Mouse (Mus musculus) heart, embryonic 12.5 days (tissue): ENCODE results near the gene Taf5l. TPM values are rescaled to one million over a fixed set of nuclear protein-coding genes. Genes with fewer than 3 reads are reported as not detected.
A peak's percentile ranks its signal among the peaks of the same experiment; 100 is the strongest.
"Not testable (repeated sequence)": the region's sequence is repeated elsewhere in the genome, so short reads cannot be mapped to it uniquely, and the experiment has no call there.

ENCODE experiments used
- ATAC-seq: fragments of 200-750 bp; cut with Nextera tagmentation; 2 replicates; pipeline ENCODE4 v1.8.0; 2017; ENCODE audit warnings: moderate TSS enrichment, moderate library complexity; ENCODE audit not compliant: insufficient number of reproducible peaks, low FRiP score
- H3K27ac ChIP-seq: fragments of 300-500 bp; sonication (generic); 2 replicates; pipeline ENCODE4 v1.5.1; 2016; ENCODE audit warnings: mild to moderate bottlenecking, moderate library complexity; ENCODE audit not compliant: poor library complexity, severe bottlenecking
- H3K27me3 ChIP-seq: fragments of 300-500 bp; sonication (generic); replicated peaks from 2 replicates; pipeline ENCODE4 v1.6.1; 2016; ENCODE audit warnings: mild to moderate bottlenecking, moderate library complexity
- H3K36me3 ChIP-seq: fragments of 300-500 bp; sonication (generic); 2 replicates; pipeline ENCODE4 v1.6.1; 2016; ENCODE audit warnings: mild to moderate bottlenecking, moderate library complexity
- H3K4me1 ChIP-seq: fragments of 300-500 bp; sonication (generic); replicated peaks from 2 replicates; pipeline ENCODE4 v1.6.1; 2016; ENCODE audit warnings: mild to moderate bottlenecking
- H3K4me2 ChIP-seq: fragments of 300-500 bp; sonication (generic); 2 replicates; pipeline ENCODE4 v1.6.1; 2016; ENCODE audit warnings: mild to moderate bottlenecking, moderate library complexity
- H3K4me3 ChIP-seq: fragments of 300-500 bp; sonication (generic); 2 replicates; pipeline ENCODE4 v1.5.1; 2016; ENCODE audit warnings: mild to moderate bottlenecking
- H3K9ac ChIP-seq: fragments of 300-500 bp; sonication (generic); 2 replicates; pipeline ENCODE4 v1.6.1; 2016; ENCODE audit warnings: mild to moderate bottlenecking, moderate library complexity
- H3K9me3 ChIP-seq: fragments of 300-500 bp; sonication (generic); replicated peaks from 2 replicates; pipeline ENCODE4 v1.6.1; 2016; ENCODE audit warnings: mild to moderate bottlenecking, moderate library complexity
- WGBS: fragments of 180-500 bp; shearing (Covaris S2); methylation state at CpG from one replicate; pipeline ENCODE4 v1.1.7; 2016; 5-methylcytosine and 5-hydroxymethylcytosine counted together
- polyA plus RNA-seq: library from polyadenylated mRNA; unstranded; fragments of >200 nt; fragmentation: Nextera tagmentation; extraction: Ambion mirVana; gene quantifications from 2 replicates; pipeline ENCODE4 v1.2.1, GENCODE M21; 2016

Taf5l gene
- polyA plus RNA-seq, 1 experiment from 2014 or later, result 32.2 TPM

DNA sequence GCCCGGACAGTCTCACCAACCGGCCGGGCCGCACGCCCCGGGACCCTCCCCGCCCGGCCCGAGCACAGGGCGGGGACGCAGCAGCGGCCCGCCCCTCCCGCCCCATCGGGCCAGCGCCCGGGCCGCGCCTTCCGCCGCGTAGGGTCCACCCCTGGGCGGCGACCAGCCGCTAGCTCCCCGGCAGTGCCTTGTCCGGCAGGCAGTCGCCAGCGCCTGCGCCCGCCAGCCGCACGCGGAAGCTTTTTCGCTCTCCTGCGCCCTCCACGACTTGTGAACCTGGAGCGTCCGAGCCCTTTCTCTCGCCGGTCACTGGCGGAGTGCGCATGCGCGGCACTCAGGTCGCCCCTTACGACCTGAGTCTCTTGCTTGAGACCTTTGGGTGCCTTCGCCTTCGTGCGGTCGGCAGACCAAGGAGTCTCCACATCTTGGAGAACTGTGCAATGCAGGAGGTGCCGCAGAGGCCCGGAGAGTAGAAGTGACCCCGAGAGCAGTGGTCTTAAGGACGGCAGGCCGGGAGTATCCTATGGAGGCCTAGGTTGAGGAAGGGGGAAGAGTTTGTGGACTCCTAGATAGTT, 38.3 kb downstream of the Taf5l start, which contains the start of gene Abcb10:
TSS of gene Abcb10 (minus strand) at position 297 of the 575 bp plus-strand sequence.
- Histone ChIP-seq H3K27ac (peak within 1 kb of the TSS; percentile 87), H3K9ac (peak within 1 kb of the TSS; percentile 97), H3K27me3 (no peaks in the 10 kb centered on the region), H3K9me3 (no peaks in the 10 kb centered on the region), H3K4me2 (peak within 1 kb of the TSS; percentile 93), H3K4me1 (peaks cover 41% of the 10 kb centered on the region), H3K36me3 (no peaks in the 10 kb centered on the region), H3K4me3 (peak within 1 kb of the TSS; percentile 97)
- under 1% methylated on average over 56 of the region's 56 CpGs for WGBS
- ATAC-seq, result peak; percentile 93

DNA sequence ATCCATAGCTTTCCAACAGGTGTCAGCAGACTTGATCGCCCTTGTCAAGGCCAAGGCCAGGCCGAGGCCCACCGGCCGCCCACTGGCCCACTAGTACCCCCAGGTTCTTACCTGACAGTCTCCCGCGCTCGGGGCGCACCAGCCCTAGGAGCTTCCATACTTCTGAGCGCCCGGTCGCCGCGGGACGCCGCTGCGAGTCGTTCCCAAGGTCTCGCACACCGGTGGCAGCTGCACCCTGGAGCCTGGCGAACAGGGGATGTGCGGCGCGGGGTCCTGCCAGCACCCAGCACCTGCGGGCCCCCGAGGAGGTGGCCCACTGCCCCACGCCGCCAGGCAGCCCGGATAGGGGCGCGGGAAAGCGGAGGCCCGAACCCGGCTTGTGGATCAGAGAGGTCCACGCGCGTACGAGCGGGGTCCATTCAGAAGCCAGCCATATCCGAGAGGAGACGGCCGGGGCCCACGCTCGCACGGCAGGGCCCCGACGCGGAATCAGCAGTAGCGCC, 38.9 kb downstream of the Taf5l start:
- Histone ChIP-seq H3K27ac (peak overlapping the region; percentile 87), H3K4me3 (peak overlapping the region; percentile 97), H3K9ac (peak overlapping the region; percentile 97), H3K36me3 (no peaks in the 10 kb centered on the region), H3K4me1 (peaks cover 46% of the 10 kb centered on the region), H3K9me3 (no peaks in the 10 kb centered on the region), H3K4me2 (peak overlapping the region; percentile 93), H3K27me3 (no peaks in the 10 kb centered on the region)
- under 1% methylated on average over 48 of the region's 48 CpGs for WGBS
- peak; percentile 35 for ATAC-seq

DNA sequence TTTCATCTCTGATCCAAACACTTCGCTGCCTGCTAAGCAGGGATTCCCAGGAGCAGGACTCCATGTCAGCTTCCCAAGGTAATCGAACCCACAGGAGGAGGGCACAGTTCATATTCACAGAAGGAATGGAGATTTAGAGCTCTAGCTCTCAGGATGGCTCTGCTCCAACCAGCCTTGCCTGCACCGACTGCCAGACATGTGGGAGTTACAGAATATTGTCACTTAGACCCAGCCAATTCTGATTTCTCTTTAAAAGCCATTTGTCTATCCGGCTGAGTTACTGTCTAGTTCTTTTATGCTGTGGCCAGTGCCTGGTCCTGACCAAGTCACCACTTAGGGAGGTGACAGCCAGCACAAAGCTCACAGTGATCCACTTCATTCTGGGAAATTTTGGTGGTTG, 39.5 kb downstream of the Taf5l start:
- H3K9ac ChIP-seq, result peak overlapping the region; percentile 40
- H3K4me1 ChIP-seq, result peaks cover 48% of the 10 kb centered on the region
- peak overlapping the region; percentile 93 for H3K4me2 ChIP-seq
- H3K4me3 ChIP-seq, result peak overlapping the region; percentile 97
- ATAC-seq, result no peak
- H3K36me3 ChIP-seq, result no peaks in the 10 kb centered on the region
- H3K27ac ChIP-seq, result peak overlapping the region; percentile 8; the same call in 1 of the 2 replicates
- WGBS, result 36% methylated on average over 4 of the region's 4 CpGs
- H3K27me3 ChIP-seq, result no peaks in the 10 kb centered on the region
- H3K9me3 ChIP-seq, result no peaks in the 10 kb centered on the region

DNA sequence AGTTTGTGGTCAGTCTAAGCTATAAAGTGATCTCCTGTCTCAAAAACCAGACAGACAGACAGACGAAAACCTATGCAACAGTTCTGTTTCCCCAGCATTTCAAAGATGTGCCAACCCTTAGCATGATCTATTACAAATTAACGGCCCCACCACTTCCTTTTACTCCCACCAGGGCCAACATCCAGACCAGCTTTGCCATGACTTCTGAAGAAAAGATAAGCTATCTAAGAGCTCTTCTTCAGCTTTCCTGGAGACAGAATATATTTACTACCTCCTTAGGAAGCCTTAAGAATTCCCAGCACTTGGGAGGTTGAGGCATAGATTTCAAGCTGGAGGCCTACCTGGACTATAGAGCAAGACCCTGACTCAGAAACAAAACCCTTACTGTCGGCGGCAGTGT, 41.0 kb downstream of the Taf5l start:
- 39% methylated on average over 4 of the region's 4 CpGs for WGBS
- H3K27me3 ChIP-seq, result no peaks in the 10 kb centered on the region
- no peak for ATAC-seq
- H3K4me3 ChIP-seq, result peak overlapping the region; percentile 97
- H3K9ac ChIP-seq, result peak overlapping the region; percentile 21
- H3K4me1 ChIP-seq, result peaks cover 48% of the 10 kb centered on the region
- peaks cover 3% of the 10 kb centered on the region; the same call in 1 of the 2 replicates for H3K36me3 ChIP-seq
- H3K9me3 ChIP-seq, result no peaks in the 10 kb centered on the region
- H3K27ac ChIP-seq, result peak overlapping the region; percentile 35; the same call in 1 of the 2 replicates
- peak overlapping the region; percentile 57 for H3K4me2 ChIP-seq

DNA sequence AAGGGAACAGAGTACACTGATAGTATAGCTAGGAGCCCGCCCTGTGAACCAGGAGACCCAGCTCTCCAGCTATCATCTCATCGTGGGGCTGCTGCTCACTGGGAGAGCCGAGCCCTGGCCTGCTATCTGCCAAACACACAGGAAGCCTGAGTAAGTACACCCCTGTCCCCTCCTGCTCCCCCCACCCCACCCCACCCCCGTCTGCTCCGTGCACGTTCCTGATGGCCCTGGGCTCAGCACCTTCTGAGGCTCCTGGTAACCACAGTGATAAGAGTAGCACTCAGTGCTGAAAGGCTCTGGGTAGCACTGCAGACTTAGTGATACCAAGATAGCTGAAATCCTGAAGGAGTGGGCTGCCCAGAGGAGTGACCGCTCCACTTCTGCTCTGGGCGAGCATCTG, 42.3 kb downstream of the Taf5l start:
- H3K27ac ChIP-seq, result peak overlapping the region; percentile 86
- peak overlapping the region; percentile 57 for H3K4me2 ChIP-seq
- no peaks in the 10 kb centered on the region for H3K9me3 ChIP-seq
- peak overlapping the region; percentile 97 for H3K4me3 ChIP-seq
- peak overlapping the region; percentile 34 for H3K9ac ChIP-seq
- WGBS, result 13% methylated on average over 8 of the region's 8 CpGs
- H3K4me1 ChIP-seq, result peaks cover 48% of the 10 kb centered on the region
- ATAC-seq, result peak; percentile 78
- no peaks in the 10 kb centered on the region for H3K27me3 ChIP-seq
- H3K36me3 ChIP-seq, result peaks cover 9% of the 10 kb centered on the region; the same call in 1 of the 2 replicates

DNA sequence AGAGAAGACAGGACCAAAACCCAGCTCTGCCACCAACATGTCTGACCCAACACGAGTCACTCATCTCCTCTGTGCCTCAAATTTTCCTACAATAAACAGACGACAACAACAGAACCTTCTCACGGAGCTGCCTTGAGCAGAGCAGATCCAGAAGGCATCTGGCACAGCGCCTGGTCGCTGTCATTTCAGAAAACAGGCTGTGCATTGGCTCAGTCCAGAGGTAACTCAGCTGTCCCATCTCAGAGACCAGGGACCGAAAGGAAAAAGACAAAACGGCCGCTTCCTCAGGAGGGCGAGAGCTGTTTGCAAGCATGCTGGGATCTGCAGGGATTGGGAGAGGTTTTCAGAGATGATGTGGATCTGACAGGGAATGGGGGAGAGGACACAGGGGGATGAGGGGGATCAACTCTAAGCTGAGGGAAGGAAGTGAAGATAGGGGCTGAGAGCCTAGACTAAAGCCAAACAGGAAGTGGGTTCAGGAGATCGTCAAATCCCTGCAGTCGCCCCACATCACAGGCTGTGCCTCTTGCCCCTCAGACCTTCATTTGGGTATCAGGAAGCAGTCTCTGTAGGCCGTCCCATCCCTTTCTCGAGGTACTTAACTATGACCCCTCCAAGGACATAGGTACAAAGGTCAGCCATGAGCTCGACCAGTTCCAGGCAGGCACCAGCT, 42.9 kb downstream of the Taf5l start:
- H3K4me3 ChIP-seq, result peak overlapping the region; percentile 97
- 22% methylated on average over 14 of the region's 14 CpGs for WGBS
- peaks cover 48% of the 10 kb centered on the region for H3K4me1 ChIP-seq
- peak overlapping the region; percentile 57 for H3K4me2 ChIP-seq
- H3K27ac ChIP-seq, result peak overlapping the region; percentile 86
- no peak for ATAC-seq
- no peaks in the 10 kb centered on the region for H3K9me3 ChIP-seq
- no peaks in the 10 kb centered on the region for H3K27me3 ChIP-seq
- peaks cover 9% of the 10 kb centered on the region; the same call in 1 of the 2 replicates for H3K36me3 ChIP-seq
- peak overlapping the region; percentile 34 for H3K9ac ChIP-seq

DNA sequence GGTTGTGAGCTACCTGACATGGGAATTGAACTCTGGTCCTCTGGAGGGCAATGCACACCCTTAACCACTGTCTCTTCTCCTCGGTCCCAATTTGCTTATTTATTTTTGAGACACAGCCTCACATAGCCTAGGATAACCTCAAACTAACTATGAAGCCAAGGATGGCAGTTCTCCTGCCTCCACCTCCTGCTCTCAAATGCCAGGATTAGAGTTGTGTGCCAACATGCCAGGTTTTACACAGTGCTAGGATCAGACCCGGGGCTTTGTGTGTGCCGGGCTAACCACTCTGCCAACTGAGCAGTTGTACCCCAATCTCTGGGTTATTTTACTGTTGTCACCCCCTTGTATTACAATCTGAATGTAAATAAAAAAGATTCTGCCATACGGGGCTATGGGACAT, 43.7 kb downstream of the Taf5l start:
- Histone ChIP-seq H3K4me3 (peak overlapping the region; percentile 97), H3K27ac (peak overlapping the region; percentile 86), H3K4me1 (peaks cover 48% of the 10 kb centered on the region), H3K4me2 (peak overlapping the region; percentile 57), H3K9ac (peak overlapping the region; percentile 34; the same call in 1 of the 2 replicates), H3K36me3 (peaks cover 9% of the 10 kb centered on the region; the same call in 1 of the 2 replicates), H3K27me3 (no peaks in the 10 kb centered on the region), H3K9me3 (no peaks in the 10 kb centered on the region)
- WGBS, result 86% methylated on average over 4 of the region's 4 CpGs
- ATAC-seq, result no peak

DNA sequence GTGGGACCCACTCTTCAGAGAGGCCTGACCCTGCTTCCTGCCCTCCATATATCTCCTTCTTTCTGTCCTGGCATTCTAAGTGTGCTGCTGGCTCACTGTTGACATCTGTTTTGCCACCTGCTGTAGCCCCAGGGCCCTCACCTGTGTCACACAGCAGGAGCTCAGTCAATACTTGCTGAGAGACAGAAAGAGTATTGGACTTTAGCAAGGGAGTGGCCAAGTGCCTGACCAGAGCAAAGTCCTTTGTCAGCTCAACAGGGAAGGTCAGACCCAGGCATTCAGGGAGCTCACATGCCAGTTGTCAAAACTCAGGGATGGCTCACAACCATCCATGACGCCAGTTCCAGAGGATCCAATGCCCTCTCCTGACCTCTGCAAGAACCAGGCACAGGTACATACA, 47.7 kb downstream of the Taf5l start:
- H3K27me3 ChIP-seq, result no peaks in the 10 kb centered on the region
- ATAC-seq, result no peak
- H3K27ac ChIP-seq, result no peak overlapping the region
- WGBS, result 71% methylated on average over 1 of the region's 1 CpGs
- H3K4me1 ChIP-seq, result peaks cover 13% of the 10 kb centered on the region
- no peak overlapping the region for H3K9ac ChIP-seq
- H3K4me2 ChIP-seq, result no peak overlapping the region; the same call in 1 of the 2 replicates
- no peaks in the 10 kb centered on the region for H3K9me3 ChIP-seq
- peaks cover 24% of the 10 kb centered on the region; the same call in 1 of the 2 replicates for H3K36me3 ChIP-seq
- H3K4me3 ChIP-seq, result no peak overlapping the region

DNA sequence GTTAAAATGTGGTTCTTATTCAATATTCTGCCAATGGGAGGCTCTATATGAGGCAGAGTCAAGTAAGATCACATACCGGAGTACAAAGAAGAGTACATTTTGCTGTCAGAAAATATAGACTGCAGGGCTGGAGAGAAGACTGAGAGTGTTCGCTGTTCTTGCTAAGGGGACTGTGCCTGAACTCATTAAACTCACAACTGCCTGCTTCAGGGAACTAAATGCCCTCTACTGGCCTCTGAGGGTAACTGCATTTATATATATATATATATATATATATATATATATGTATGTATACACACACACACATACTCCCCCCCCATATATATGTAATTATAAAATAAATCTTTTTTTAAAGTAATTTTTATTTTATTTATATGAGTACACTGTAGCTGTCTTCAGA, 54.3 kb downstream of the Taf5l start:
- Histone ChIP-seq H3K9ac (no peak overlapping the region), H3K27ac (no peak overlapping the region), H3K36me3 (peaks cover 62% of the 10 kb centered on the region), H3K4me3 (no peak overlapping the region), H3K9me3 (no peaks in the 10 kb centered on the region), H3K27me3 (no peaks in the 10 kb centered on the region), H3K4me2 (no peak overlapping the region), H3K4me1 (no peaks in the 10 kb centered on the region; the same call in 1 of the 2 replicates)
- ATAC-seq, result no peak
- WGBS, result 77% methylated on average over 2 of the region's 2 CpGs

DNA sequence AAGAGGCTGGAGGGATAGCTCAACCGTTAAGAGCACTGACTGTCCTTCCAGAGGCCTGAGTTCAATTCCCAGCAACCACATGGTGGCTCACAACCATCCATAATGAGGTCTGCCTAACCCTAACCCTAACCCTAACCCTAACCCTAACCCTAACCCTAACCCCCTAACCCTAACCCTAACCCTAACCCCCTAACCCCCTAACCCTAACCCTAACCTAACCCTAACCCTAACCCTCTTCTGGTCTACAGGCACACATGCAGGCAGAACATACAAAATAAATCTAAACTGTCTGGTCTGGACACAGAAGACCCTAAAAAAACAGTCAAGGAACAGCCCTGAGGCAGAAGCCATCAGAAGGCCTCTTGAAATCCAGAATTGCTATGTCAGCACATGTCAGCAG, 59.8 kb downstream of the Taf5l start:
- 77% methylated on average over 1 of the region's 1 CpGs for WGBS

DNA sequence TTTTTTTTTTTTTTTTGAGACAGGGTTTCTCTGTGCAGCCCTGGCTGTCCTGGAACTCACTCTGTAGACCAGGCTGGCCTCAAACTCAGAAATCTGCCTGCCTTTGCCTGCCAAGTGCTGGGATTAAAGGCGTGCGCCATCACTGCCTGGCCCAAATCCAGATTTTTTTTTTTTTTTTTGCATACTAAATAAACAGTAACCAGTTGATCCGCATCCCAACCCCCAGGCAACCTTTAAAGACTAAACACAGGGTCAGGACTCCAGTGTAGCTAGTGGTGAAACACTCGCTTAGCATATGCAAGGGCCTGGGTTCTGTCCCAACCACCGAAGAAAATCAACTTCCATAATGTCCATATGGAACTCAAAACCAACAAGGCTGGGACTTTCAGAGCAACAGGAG, 60.6 kb downstream of the Taf5l start:
- not testable (repeated sequence) for H3K4me1 ChIP-seq, ATAC-seq, H3K9ac ChIP-seq, H3K4me3 ChIP-seq, H3K4me2 ChIP-seq, H3K27ac ChIP-seq, H3K9me3 ChIP-seq, H3K27me3 ChIP-seq
- H3K36me3 ChIP-seq, result peaks cover 84% of the 10 kb centered on the region
- WGBS, result 90% methylated on average over 5 of the region's 5 CpGs

More for the DNA sequence above, 59.8 kb downstream of the Taf5l start:
- Histone ChIP-seq H3K9me3 (no peaks in the 10 kb centered on the region), H3K9ac (no peak overlapping the region), H3K4me2 (no peak overlapping the region), H3K4me1 (no peaks in the 10 kb centered on the region), H3K27me3 (no peaks in the 10 kb centered on the region), H3K36me3 (peaks cover 83% of the 10 kb centered on the region), H3K27ac (no peak overlapping the region), H3K4me3 (no peak overlapping the region)
- no peak for ATAC-seq
